Mouse (Mus musculus) adrenal gland, adult 8-10 months (tissue): ENCODE measurements around the gene Nos3. TPM values are rescaled to one million over a fixed set of nuclear protein-coding genes. Genes with fewer than 3 reads are reported as not detected.

Experiments used
- DNase-seq: peaks from one replicate; pipeline ENCODE4 v3.0.0; 2022
- total RNA-seq, 4 experiments: library from RNA; stranded (reverse); gene quantifications; 2 replicates each; pipeline ENCODE4 v1.2.4; 2022

Gene Nos3
- total RNA-seq, 4 experiments from 2014 or later, result 6.5 to 11.2 (median 9.1) TPM

DNA sequence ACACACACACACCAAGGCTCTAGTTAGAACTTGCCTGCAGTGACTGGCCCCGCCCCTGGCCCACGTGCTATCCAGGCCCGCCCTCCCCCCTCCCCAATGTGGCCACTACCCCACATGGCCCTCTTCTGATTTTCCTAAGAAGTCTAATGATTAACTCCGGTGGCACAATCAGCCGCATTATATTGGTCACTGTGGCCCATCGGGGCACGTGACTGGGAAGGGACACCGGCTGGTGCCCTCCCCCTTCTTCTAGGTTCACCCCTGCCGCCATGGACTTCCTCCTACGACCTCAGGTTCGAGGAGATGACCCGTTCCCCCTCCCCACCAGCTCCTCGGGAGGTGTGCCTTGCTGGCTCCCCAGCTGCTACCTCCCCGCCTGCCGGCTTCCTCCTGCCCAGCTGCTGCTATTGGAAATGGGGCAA lies 63.4 kb downstream of the Nos3 start:
- DNase-seq, result no peak

DNA sequence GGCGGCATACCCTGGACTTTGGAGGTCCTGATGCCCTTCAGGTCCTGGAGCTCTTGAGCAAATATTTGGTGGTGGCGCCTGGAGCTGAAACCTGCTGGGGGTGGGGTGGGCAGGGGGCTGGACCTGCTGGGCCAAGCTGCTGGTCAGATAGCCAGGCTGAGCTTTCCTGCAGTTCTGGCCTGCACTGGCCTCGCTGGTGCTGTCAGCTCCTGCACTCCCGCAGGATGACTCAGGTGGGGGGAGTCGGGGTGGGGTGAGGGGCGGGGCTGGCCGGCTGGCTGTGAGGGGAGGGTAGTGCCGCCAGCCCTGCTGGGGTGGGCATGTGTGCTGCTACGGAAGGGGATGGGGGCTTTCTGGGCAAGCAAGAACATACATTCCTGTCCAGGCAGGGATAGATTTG lies 64.0 kb downstream of the Nos3 start:
- DNase-seq, result no peak

- no peak for DNase-seq
These were observed 69.4 kb downstream of the Nos3 start for GRCm38 (mm10) chr5:24433993-24434392.

Other genes with a start within 250 kb of the Nos3 start
- 10 to 100 TPM in 2 of 4 experiments, 1 to 10 TPM in 2; 7.8 to 16.5 (median 10.3) TPM for gene Nupl2, start 199.8 kb upstream of the Nos3 start, total RNA-seq
- 10 to 100 TPM; 17.7 to 47.2 (median 36.0) TPM for gene Kcnh2, start 13.2 kb upstream of the Nos3 start, total RNA-seq
- 1 to 10 TPM in 1 of 4 experiments, under 1 TPM in 3; 0.55 to 1.3 (median 0.64) TPM for gene Atg9b, start 27.3 kb downstream of the Nos3 start, total RNA-seq
- gene Abcb8, start 28.9 kb downstream of the Nos3 start, total RNA-seq, result 10 to 100 TPM; 73.5 to 97.6 (median 86.0) TPM
- gene Asic3, start 48.6 kb downstream of the Nos3 start, total RNA-seq, result under 1 TPM in 3 of 4 experiments, not detected in 1; 0.30 to 0.59 (median 0.55) TPM
- 10 to 100 TPM; 43.2 to 66.8 (median 56.2) TPM for gene Cdk5, start 58.7 kb downstream of the Nos3 start, total RNA-seq
- gene Slc4a2, start 59.0 kb downstream of the Nos3 start, total RNA-seq, result 10 to 100 TPM; 53.0 to 84.3 (median 65.6) TPM
- gene Fastk, start 80.5 kb downstream of the Nos3 start, total RNA-seq, result 100 to 1,000 TPM in 2 of 4 experiments, 10 to 100 TPM in 2; 96.8 to 117 (median 102) TPM
- gene Tmub1, start 83.0 kb downstream of the Nos3 start, total RNA-seq, result 10 to 100 TPM; 17.0 to 19.6 (median 17.7) TPM
- 100 to 1,000 TPM in 2 of 4 experiments, 10 to 100 TPM in 2; 86.3 to 117 (median 102) TPM for gene Agap3, start 87.4 kb downstream of the Nos3 start, total RNA-seq
- not detected for gene Gbx1, start 162.4 kb downstream of the Nos3 start, total RNA-seq
- gene Asb10, start 176.2 kb downstream of the Nos3 start, total RNA-seq, result under 1 TPM; 0.37 to 0.75 (median 0.59) TPM
- gene 4931409K22Rik, start 192.0 kb downstream of the Nos3 start, total RNA-seq, result not detected
- gene Abcf2, start 212.7 kb downstream of the Nos3 start, total RNA-seq, result 10 to 100 TPM; 59.5 to 89.6 (median 75.2) TPM
- 10 to 100 TPM; 38.1 to 70.3 (median 57.1) TPM for gene Chpf2, start 221.9 kb downstream of the Nos3 start, total RNA-seq